Mouse (Mus musculus) lung, adult 2 months (tissue): ENCODE measurements around the gene Espl1.

Experiments used
- CTCF ChIP-seq: fragments of 200-500 bp; IDR thresholded peaks from 2 replicates; pipeline ENCODE4 v1.5.1; 2011; ENCODE audit warnings: mild to moderate bottlenecking, low read length, control low read depth; ENCODE audit not compliant: insufficient read depth
- POLR2A ChIP-seq: fragments of 200-500 bp; IDR thresholded peaks from 2 replicates; pipeline ENCODE4 v1.6.1; 2011; ENCODE audit warnings: low read depth, mild to moderate bottlenecking, control low read depth, low read length, borderline replicate concordance; ENCODE audit errors: extremely low read depth

DNA sequence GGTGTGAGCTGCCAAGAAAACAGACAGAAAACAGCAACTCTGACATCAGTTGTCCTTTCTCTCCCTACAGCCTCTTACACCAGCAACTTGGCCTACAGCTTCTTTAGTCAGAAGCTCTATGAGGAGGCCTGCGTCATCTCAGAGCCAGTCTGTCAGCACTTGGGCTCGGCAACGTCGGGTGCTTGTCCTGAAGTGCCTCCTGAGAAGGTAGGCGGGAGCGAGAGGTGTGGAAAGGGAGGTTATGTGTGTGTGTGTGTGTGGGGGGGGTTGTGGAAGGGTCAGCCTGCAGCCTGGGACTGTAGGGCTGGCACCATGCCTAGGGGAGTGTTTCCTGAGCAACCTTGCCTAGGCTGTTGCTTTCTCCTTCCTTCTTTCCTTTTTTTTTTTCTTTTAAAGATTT, 6.5 kb downstream of the Espl1 start:
- no peak for TF ChIP-seq POLR2A
- no peak for TF ChIP-seq CTCF
